Mouse (Mus musculus) left cerebral cortex, postnatal 14 days (tissue): Measurements from ENCODE around the gene Crym. TPM values are rescaled to one million over a fixed set of nuclear protein-coding genes. Genes with fewer than 3 reads are reported as not detected.

ENCODE experiments used
- DNase-seq, 2 experiments: peaks; one replicate each; pipeline ENCODE4 v3.0.0; 2021 to 2022; ENCODE audit warnings: low spot score in 2 of 2, mixed read lengths in 1 of 2
- intact Hi-C: fragments of 180-260 bp; cut with DNase I; formaldehyde crosslinking; loops from one replicate; pipeline ENCODE4 v1.15.1; 2025
- total RNA-seq, 2 experiments: library from RNA; stranded (reverse); gene quantifications; 2 replicates each; pipeline ENCODE4 v1.2.3; 2021

Gene Crym
- total RNA-seq, 2 experiments from 2014 or later = 101 to 163 TPM

DNA sequence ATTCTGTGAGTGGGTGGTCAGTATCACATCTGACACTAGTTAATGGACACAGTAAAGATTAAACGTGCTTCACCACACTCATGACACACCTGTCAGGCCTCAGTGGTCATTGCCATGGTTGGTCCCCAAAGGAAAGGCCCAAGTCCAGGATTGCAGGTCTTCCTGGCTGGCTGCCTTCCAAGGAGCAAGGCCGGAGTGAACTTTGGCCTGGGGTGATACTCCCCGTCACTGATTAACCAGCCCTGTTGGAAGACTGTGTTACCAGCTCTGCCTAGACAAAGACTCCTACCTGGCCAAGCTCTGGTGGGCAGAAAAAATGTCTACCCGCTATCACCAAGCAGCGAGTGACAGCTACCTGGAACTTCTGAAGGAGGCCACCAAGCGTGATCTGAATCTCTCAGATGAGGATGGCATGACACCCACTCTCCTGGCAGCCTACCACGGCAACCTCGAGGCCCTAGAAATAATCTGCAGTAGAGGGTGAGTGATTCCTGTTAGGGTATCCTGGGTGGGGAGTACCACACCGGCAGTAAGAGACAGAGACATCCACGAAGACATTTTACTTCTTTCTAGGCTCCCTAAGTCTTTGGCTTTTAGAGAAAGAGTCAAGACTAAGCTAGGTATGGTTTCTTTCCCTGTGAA lies 28.2 kb downstream of the Crym start, which contains the start of gene Anks4b:
TSS of gene Anks4b (plus strand) at position 256 of the 642 bp plus-strand sequence.
- no peak for DNase-seq
- intact Hi-C loops = no loop called here

DNA sequence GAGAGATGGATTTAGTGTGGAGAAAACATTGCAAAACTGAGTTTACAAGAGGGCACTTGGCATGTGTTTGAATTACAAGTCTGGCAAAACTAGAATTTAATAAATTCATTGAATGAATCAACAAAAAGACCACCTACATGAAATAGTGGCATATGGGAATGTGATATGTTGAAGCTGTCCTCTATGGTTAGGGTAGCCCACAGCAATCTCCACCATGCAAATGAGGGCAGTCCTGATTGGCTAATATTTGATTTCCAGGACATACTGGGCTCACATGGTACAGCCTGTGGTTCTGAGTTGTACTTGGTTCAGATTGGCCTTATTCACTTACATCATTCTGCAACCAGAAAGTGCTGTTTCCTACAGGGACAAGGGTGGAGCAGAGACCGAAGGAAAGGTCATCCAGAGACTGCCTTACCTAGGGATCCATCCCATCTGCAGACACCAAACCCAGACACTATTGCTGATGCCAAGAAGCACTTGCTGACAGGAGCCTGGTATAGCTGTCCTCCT lies 29.7 kb downstream of the Crym start:
- DNase-seq = no peak
- intact Hi-C loops = no loop called here

DNA sequence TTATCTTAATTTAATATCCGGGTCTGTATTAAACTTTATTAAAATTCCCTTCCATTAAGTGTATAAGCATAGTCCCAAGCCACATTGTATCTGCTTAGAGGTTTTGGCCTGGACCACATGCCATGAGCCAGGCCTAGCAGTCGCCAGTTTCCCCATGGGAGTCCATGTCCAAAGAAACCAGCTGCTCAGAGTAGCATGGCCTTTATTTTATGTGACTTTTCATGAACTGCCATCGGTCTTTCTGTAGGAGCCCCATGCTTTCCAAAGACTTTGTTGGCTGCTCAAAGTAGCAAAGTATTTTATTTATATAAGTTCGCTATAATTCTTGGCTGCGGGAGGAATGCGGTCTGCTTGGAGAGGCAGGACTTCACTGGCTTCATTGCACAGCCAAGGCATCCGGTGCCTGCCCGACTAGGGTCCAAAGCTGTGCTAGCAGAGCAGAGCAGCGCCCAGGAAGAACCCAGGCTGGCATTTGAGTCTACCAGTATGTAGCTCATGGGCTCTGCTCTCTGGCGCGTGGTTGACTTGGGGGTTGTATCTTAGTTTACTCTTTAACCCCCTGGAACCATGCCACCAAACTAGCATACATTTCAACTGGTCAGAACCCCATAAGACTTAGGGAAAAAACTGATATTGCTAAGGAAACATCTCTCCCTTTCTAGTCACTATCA lies 38.2 kb downstream of the Crym start:
- intact Hi-C loops = no loop called here
- no peak for DNase-seq

DNA sequence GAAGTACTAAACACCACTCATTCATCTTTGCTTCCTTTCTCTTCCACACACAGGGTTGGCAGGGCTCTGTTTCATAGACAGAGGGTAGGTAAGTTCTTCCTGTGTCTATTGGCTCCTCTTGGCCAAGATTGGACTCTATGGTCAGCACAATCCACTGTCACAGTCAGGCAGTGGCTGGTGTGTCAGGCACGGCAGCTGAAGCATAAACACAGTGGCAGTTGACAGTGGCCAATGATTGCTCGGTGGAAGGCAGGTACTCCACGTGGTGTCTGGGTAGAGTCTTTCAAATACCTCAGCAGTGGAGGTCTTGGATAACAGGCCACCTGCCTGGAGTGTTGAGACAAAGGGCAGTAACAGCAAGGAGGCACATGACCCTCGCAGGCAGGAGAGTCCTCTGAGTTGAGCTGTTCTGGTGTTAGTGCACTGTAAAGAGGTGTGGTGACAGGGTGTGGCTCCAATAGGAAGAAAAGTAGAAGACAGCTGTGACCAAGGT lies 43.7 kb downstream of the Crym start:
- intact Hi-C loops = no loop called here
- DNase-seq = no peak

DNA sequence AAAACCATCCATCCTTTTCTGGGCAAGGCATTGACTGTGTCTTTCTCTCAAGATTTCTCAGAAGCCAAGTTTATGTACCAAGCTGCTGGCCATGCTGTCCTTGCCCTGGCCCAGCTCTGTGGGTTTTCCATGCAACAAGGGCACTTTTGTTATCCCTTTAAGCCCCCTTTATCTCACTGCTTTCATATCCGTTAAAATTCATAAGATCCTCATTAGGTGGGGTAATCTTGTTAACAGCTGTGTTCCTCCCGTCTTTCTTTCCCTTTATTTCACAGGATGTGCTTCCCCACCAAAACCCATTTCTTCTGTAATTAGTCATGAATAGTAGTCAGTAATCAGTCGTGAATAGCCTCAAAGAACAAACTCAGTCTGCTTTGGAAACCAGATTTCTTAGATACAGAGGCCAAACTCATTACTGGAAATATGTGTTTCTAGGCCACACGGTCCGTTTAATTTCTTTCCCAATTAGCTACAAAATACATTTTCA lies 44.3 kb downstream of the Crym start:
- DNase-seq = peak; percentile 13 to 37
- intact Hi-C loops = no loop called here

DNA sequence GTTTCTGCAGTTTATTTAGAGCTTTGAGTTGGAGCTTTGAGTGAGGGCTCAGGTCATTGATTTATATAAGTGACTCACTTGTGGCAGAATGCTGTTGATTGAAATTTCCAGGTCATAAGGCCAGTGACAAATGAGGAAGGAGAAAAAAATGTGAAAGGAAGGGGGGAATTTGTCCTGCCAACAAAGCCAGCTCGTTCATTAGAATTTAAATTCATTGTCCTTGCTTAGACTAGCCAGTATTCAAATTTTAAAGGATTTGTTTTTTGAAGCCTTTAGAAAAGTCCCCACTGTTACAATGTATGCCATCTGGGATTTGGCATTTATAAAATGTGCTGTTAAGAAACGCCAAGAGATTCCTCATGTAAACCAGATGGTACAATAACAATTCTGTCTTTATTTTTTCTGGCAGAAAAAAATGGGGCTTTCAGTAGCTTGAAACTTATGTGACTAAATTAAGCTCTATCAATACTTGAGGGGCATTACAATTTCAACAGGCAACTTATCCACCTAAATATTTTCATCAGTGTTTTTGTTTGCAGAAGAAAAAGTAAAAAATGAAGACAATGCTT lies 45.0 kb downstream of the Crym start:
- DNase-seq = peak in 1 of 2 experiments; percentile 62
- intact Hi-C loops = no loop called here

DNA sequence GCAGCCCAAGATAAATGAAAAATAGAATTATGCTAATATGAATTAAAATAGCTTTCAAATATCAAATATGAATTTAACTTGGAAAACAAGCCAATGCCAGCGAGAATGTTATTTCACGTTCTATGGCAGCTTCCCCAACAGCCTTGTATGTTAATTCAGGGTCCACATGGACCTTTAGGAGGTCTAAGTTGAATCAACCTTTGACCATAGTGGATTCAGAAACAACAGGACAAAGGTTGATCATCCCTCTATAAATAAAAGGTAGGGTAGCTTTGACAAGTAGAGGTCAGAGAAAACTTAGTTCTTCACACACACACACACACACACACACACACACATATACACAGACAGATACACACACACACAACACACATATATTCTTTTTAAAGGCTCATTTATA lies 51.0 kb downstream of the Crym start:
- intact Hi-C loops = no loop called here

DNA sequence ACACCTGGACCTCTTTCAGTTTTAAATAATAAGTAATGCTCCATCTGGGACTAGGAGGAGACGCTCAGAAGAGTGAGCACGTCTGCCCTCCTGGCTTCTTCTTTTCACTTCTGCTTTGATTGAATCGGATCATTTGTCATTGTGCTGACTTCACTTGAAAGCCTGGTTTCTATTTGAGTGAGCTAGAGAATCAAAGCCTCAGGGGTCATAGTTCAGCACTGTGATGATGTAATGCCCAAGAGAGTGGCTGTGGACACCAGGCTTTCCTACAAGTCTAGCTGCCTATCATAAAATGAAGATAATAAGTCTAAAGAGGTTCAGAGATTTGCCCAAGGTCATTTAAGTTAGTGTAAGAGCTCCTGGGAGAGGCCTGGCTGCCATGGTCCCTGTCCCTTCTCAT lies 51.7 kb downstream of the Crym start:
- intact Hi-C loops = no loop called here
- DNase-seq = no peak

More for the DNA sequence above, 51.0 kb downstream of the Crym start:
- DNase-seq = no peak

DNA sequence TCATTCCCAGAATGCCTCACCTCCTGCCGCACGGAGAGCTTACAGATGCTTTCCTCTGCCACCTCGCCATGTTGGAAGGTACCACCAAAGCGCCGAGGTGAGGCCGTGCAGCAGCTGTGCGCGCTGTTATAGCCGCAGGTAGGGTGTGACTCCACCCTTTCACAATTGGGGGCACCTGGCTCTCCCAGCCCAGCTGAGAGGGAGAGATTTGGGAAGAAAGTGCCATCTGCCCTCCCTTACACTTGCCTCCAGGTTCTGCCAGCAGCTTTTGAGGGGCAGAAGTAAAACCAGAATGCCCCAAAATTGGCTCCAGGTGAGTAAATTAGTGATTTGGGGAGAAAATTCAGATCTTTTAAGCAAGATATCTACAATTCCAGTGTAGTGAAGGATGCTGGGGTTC lies 56.7 kb downstream of the Crym start, which contains the start of gene Zp2:
TSS of gene Zp2 (minus strand) at position 101 of the 400 bp plus-strand sequence.
- no peak for DNase-seq
- intact Hi-C loops = no loop called here

DNA sequence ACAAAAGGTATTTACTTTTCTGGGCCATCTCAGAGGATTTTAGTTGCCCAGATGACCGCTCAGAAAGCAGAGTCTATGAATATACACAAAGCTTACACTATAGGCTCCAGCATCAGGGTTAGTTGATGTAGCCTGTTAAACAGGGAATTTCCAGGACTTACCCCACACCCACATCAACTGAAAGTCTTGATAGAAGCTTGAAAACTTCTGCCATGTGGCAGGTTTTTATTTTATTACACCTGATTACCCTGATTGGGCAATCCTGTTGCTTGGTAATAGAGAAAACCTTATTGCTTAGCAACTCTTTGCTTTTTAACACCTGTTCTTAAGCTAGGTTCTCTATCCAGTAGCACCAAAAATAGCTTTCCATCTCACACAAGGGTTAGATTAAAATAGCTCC lies 59.2 kb downstream of the Crym start:
- DNase-seq = peak in 1 of 2 experiments; percentile 19
- intact Hi-C loops = no loop called here

Other genes starting within 250 kb of the Crym start
- under 1 TPM; 0.04 to 0.26 TPM for gene Dnah3, start 106.8 kb downstream of the Crym start, total RNA-seq
- 10 to 100 TPM in 1 of 2 experiments, 1 to 10 TPM in 1; 9.8 to 13.1 TPM for gene Tmem159, start 99.8 kb downstream of the Crym start, total RNA-seq
- under 1 TPM; 0.15 to 0.53 TPM for gene Zp2, start 56.8 kb downstream of the Crym start, total RNA-seq
- under 1 TPM; 0.30 to 0.48 TPM for gene Anks4b, start 28.3 kb downstream of the Crym start, total RNA-seq
- under 1 TPM in 1 of 2 experiments, not detected in 1; 0.13 TPM for gene Abca14, start 1.9 kb upstream of the Crym start, total RNA-seq
- gene Abca15, start 126.6 kb upstream of the Crym start, total RNA-seq = under 1 TPM in 1 of 2 experiments, not detected in 1; 0.13 TPM
- gene Abca16, start 207.5 kb upstream of the Crym start, total RNA-seq = not detected